Mouse (Mus musculus) CD4-positive, CD25-positive, alpha-beta regulatory T cell, adult 4 months (primary cell): ENCODE measurements at regions not wholly inside any gene's neighbourhood (a gene's known extent, or its start where the extent isn't known, plus 50 kb on each side); places are given as distances from the start of the nearest gene placed in this dataset.

Source experiments
- ATAC-seq: one replicate; pipeline ENCODE4 v1.8.0; 2017

GRCm38 (mm10) chr11:111735446-111735845 is 669.5 kb downstream of the Kcnj2 start:
- ATAC-seq = no peak

- ATAC-seq = no peak
These were observed 670.0 kb downstream of the Kcnj2 start for GRCm38 (mm10) chr11:111735961-111736360.

GRCm38 (mm10) chr11:111743356-111743755 is 677.4 kb downstream of the Kcnj2 start:
- ATAC-seq = no peak

- no peak for ATAC-seq
These were observed 681.4 kb downstream of the Kcnj2 start for GRCm38 (mm10) chr11:111747262-111747946.

GRCm38 (mm10) chr11:111747947-111748322 is 682.0 kb downstream of the Kcnj2 start:
- no peak for ATAC-seq

- ATAC-seq = no peak
These were observed 682.5 kb downstream of the Kcnj2 start for GRCm38 (mm10) chr11:111748496-111748895.

- ATAC-seq = no peak
These were observed 688.8 kb downstream of the Kcnj2 start for GRCm38 (mm10) chr11:111754735-111755134.

- ATAC-seq = no peak
These were observed 697.1 kb downstream of the Kcnj2 start for GRCm38 (mm10) chr11:111763081-111763480.

- no peak for ATAC-seq
These were observed 700.5 kb downstream of the Kcnj2 start for GRCm38 (mm10) chr11:111766371-111767011.

- no peak for ATAC-seq
These were observed 701.0 kb downstream of the Kcnj2 start for GRCm38 (mm10) chr11:111767012-111767392.

GRCm38 (mm10) chr11:111774108-111774679 is 708.2 kb downstream of the Kcnj2 start:
- no peak for ATAC-seq

- no peak for ATAC-seq
These were observed 715.4 kb downstream of the Kcnj2 start for GRCm38 (mm10) chr11:111781321-111781720.

- ATAC-seq = no peak
These were observed 725.4 kb downstream of the Kcnj2 start for GRCm38 (mm10) chr11:111791267-111791926.

GRCm38 (mm10) chr11:111801033-111801432 is 735.1 kb downstream of the Kcnj2 start:
- ATAC-seq = peak; percentile 94

GRCm38 (mm10) chr11:111816176-111816775 is 750.3 kb downstream of the Kcnj2 start:
- ATAC-seq = no peak

GRCm38 (mm10) chr11:111818124-111818523 is 752.2 kb downstream of the Kcnj2 start:
- peak; percentile 66 for ATAC-seq

- ATAC-seq = no peak
These were observed 754.4 kb downstream of the Kcnj2 start for GRCm38 (mm10) chr11:111820356-111820755.

GRCm38 (mm10) chr11:111828455-111828854 is 762.5 kb downstream of the Kcnj2 start:
- no peak for ATAC-seq

- no peak for ATAC-seq
These were observed 773.0 kb downstream of the Kcnj2 start for GRCm38 (mm10) chr11:111838996-111839395.

- ATAC-seq = no peak
These were observed 777.8 kb downstream of the Kcnj2 start for GRCm38 (mm10) chr11:111843728-111844258.

- no peak for ATAC-seq
These were observed 778.5 kb downstream of the Kcnj2 start for GRCm38 (mm10) chr11:111844382-111845027.

GRCm38 (mm10) chr11:111857288-111857687 is 791.3 kb downstream of the Kcnj2 start:
- no peak for ATAC-seq
